Mouse (Mus musculus) CH12.LX (cell line): ENCODE results near the gene Lyg1. TPM values are rescaled to one million over a fixed set of nuclear protein-coding genes. Genes with fewer than 3 reads are reported as not detected.

Experiments
- DNase-seq: peaks from one replicate; pipeline ENCODE4 v3.0.0-alpha.2; 2013; ENCODE audit errors: extremely low read depth
- H3K27ac ChIP-seq: 2 replicates; pipeline ENCODE4 v1.5.1; 2012; ENCODE audit warnings: low read depth, mild to moderate bottlenecking, control low read depth, moderate library complexity; ENCODE audit not compliant: insufficient read depth
- H3K27me3 ChIP-seq: replicated peaks from 2 replicates; pipeline ENCODE3; 2012; ENCODE audit warnings: inconsistent platforms
- H3K36me3 ChIP-seq, 2 experiments: replicated peaks in 1 of 2; 2 replicates each; pipeline versions ENCODE3 to v1.6.1; 2012; ENCODE audit warnings: inconsistent platforms in 1 of 2, low read length in 1 of 2, mild to moderate bottlenecking in 1 of 2, mixed read lengths in 1 of 2, moderate library complexity in 1 of 2; ENCODE audit not compliant: control insufficient read depth in 1 of 2, insufficient read depth in 1 of 2
- H3K4me1 ChIP-seq, 2 experiments: 2 replicates each; pipeline ENCODE4 v1.6.1; 2012; ENCODE audit warnings: inconsistent platforms in 1 of 2, moderate library complexity in 1 of 2; ENCODE audit not compliant: insufficient read depth in 2 of 2, control insufficient read depth in 1 of 2
- H3K4me2 ChIP-seq: 2 replicates; pipeline ENCODE4 v1.6.1; 2012; ENCODE audit warnings: low read depth, mild to moderate bottlenecking, control low read depth; ENCODE audit not compliant: poor library complexity, insufficient read depth, severe bottlenecking
- H3K4me3 ChIP-seq, 3 experiments: fragments of 150-350 bp in 1 of 3; sonication (generic) in 1 of 3; replicated peaks in 1 of 3; 2 replicates each; pipeline versions ENCODE3 to v1.5.1; 2011 to 2012; ENCODE audit warnings: low read depth in 2 of 3, low read length in 2 of 3, mild to moderate bottlenecking in 2 of 3, moderate library complexity in 2 of 3, control low read depth in 1 of 3, improper control_type of control experiment in 1 of 3, inconsistent platforms in 1 of 3, mixed read lengths in 1 of 3; ENCODE audit not compliant: poor library complexity in 1 of 3
- H3K79me2 ChIP-seq: replicated peaks from 2 replicates; pipeline ENCODE4 v1.6.1; 2012; ENCODE audit warnings: mild to moderate bottlenecking, moderate library complexity; ENCODE audit not compliant: control insufficient read depth, poor library complexity, insufficient read depth, severe bottlenecking; ENCODE audit errors: extremely low read depth
- H3K9ac ChIP-seq: 2 replicates; pipeline ENCODE4 v1.6.1; 2012; ENCODE audit warnings: low read depth, mild to moderate bottlenecking, control low read depth, moderate library complexity; ENCODE audit not compliant: insufficient read depth
- H3K9me3 ChIP-seq: replicated peaks from 2 replicates; pipeline ENCODE3; 2012; ENCODE audit warnings: low read length, inconsistent platforms, mixed read lengths
- CHD1 ChIP-seq: IDR thresholded peaks from 2 replicates; pipeline ENCODE4 v1.6.1; 2012; ENCODE audit warnings: low read depth, low read length, improper control_type of control experiment, inconsistent platforms
- CHD2 ChIP-seq: IDR thresholded peaks from 2 replicates; pipeline ENCODE4 v1.6.1; 2011; ENCODE audit warnings: low read length, improper control_type of control experiment
- CTCF ChIP-seq, 2 experiments: IDR thresholded peaks in 1 of 2; conservative IDR thresholded peaks in 1 of 2; 2 replicates each; pipeline ENCODE4 v1.5.1; 2011 to 2012; ENCODE audit warnings: low read depth in 2 of 2, low read length in 2 of 2, improper control_type of control experiment in 1 of 2, inconsistent platforms in 1 of 2, mild to moderate bottlenecking in 1 of 2, moderate library complexity in 1 of 2
- E2F4 ChIP-seq: IDR thresholded peaks from 2 replicates; pipeline ENCODE4 v1.6.1; 2011; ENCODE audit warnings: low read depth, low read length, improper control_type of control experiment; ENCODE audit not compliant: insufficient replicate concordance
- ELF1 ChIP-seq: IDR thresholded peaks from 2 replicates; pipeline ENCODE4 v1.6.1; 2014; ENCODE audit warnings: low read depth, mild to moderate bottlenecking, inconsistent platforms, low read length, improper control_type of control experiment
- GABPA ChIP-seq: IDR thresholded peaks from 2 replicates; pipeline ENCODE4 v1.6.1; 2012; ENCODE audit warnings: low read depth, low read length, improper control_type of control experiment, inconsistent platforms; ENCODE audit not compliant: insufficient replicate concordance
- HCFC1 ChIP-seq: IDR thresholded peaks from 2 replicates; pipeline ENCODE4 v1.6.1; 2012; ENCODE audit warnings: low read depth, mild to moderate bottlenecking, inconsistent platforms, low read length, improper control_type of control experiment
- JUND ChIP-seq: conservative IDR thresholded peaks from 2 replicates; pipeline ENCODE4 v1.6.1; 2011; ENCODE audit warnings: low read depth, low read length, improper control_type of control experiment
- MAFK ChIP-seq: IDR thresholded peaks from 2 replicates; pipeline ENCODE4 v1.6.1; 2011; ENCODE audit warnings: low read length, improper control_type of control experiment; ENCODE audit not compliant: insufficient replicate concordance
- MAX ChIP-seq: IDR thresholded peaks from 2 replicates; pipeline ENCODE4 v1.6.1; 2011; ENCODE audit warnings: low read length, improper control_type of control experiment
- MEF2A ChIP-seq: IDR thresholded peaks from 2 replicates; pipeline ENCODE4 v1.6.1; 2014; ENCODE audit warnings: low read depth, mild to moderate bottlenecking, inconsistent platforms, low read length, improper control_type of control experiment, borderline replicate concordance
- MXI1 ChIP-seq: IDR thresholded peaks from 2 replicates; pipeline ENCODE4 v1.6.1; 2011; ENCODE audit warnings: mild to moderate bottlenecking, low read depth, low read length, improper control_type of control experiment
- POLR2AphosphoS2 ChIP-seq: IDR thresholded peaks from 2 replicates; pipeline ENCODE4 v1.6.1; 2011; ENCODE audit warnings: low read depth, low read length, improper control_type of control experiment
- RAD21 ChIP-seq: IDR thresholded peaks from 2 replicates; pipeline ENCODE4 v1.6.1; 2011; ENCODE audit warnings: low read depth, mild to moderate bottlenecking, low read length, improper control_type of control experiment, moderate library complexity
- SIN3A ChIP-seq: IDR thresholded peaks from 2 replicates; pipeline ENCODE4 v1.6.1; 2012; ENCODE audit warnings: low read length, improper control_type of control experiment, inconsistent platforms
- TBP ChIP-seq: conservative IDR thresholded peaks from 2 replicates; pipeline ENCODE4 v1.6.1; 2011; ENCODE audit warnings: low read depth, low read length, improper control_type of control experiment
- TCF12 ChIP-seq: IDR thresholded peaks from 2 replicates; pipeline ENCODE4 v1.6.1; 2014; ENCODE audit warnings: low read depth, mild to moderate bottlenecking, inconsistent platforms, low read length, improper control_type of control experiment
- USF1 ChIP-seq: IDR thresholded peaks from 2 replicates; pipeline ENCODE4 v1.6.1; 2014; ENCODE audit warnings: low read depth, mild to moderate bottlenecking, inconsistent platforms, low read length, improper control_type of control experiment
- ZKSCAN1 ChIP-seq: IDR thresholded peaks from 2 replicates; pipeline ENCODE4 v1.6.1; 2012; ENCODE audit warnings: low read depth, inconsistent platforms, low read length, improper control_type of control experiment, borderline replicate concordance
- ZNF384 ChIP-seq: IDR thresholded peaks from 2 replicates; pipeline ENCODE4 v1.6.1; 2012; ENCODE audit warnings: low read depth, low read length, improper control_type of control experiment, inconsistent platforms
- dilution Hi-C: fragments of 300-500 bp; cut with MboI; formaldehyde crosslinking; loops from 2 replicates; pipeline ENCODE4 v1.14.3; 2020; ENCODE audit warnings: low sequenced_read_pairs; ENCODE audit not compliant: extremely low pct_unique_long_range_greater_than_20kb, extremely low pct_ligation_motif_present
- in situ Hi-C: fragments of 300-500 bp; cut with MboI; formaldehyde crosslinking; loops from 3 replicates; pipeline ENCODE4 v1.14.3; 2019; ENCODE audit warnings: low sequenced_read_pairs, low pct_ligation_motif_present, low pct_unique_long_range_greater_than_20kb, mixed read lengths
- polyA plus RNA-seq: library from polyadenylated mRNA; unstranded; fragments of >175 nt; gene quantifications from 2 replicates; pipeline ENCODE4 v1.2.1, GENCODE M21; 2012; ENCODE audit warnings: low read depth; ENCODE audit not compliant: insufficient read length
- total RNA-seq, 2 experiments: library from RNA; depleted of rRNA; stranded (reverse); fragments of 300-350 nt in 1 of 2; fragments of >200 nt in 1 of 2; gene quantifications; 2 replicates each; pipeline ENCODE4 v1.2.3; 2012 to 2014

Gene Lyg1
- total RNA-seq (2012; rRNA removed) (not detected in 2 replicates), total RNA-seq (2014; rRNA removed) (not detected in 2 replicates), polyA plus RNA-seq (not detected in 2 replicates)

GRCm38 (mm10) chr1:37957659-37958058 is at the start of gene Lyg1:
Lyg1 (minus strand) TSS chr1:37957759.
- no peak for TF ChIP-seq CTCF (conservative IDR thresholded peaks at IDR 0.05 in 1 of 2, IDR thresholded peaks at IDR 0.05 in 1 of 2; ENCODE audit: low read depth in 2 of 2, low read length in 2 of 2)
- peak; percentile 46; the same call in 1 of the 2 replicates for TF ChIP-seq MAFK
- no peak within 1 kb of the TSS for H3K27ac ChIP-seq
- no peak within 1 kb of the TSS for H3K4me3 ChIP-seq
- H3K4me1 ChIP-seq, result no peaks in the 10 kb centered on the region
- H3K9me3 ChIP-seq, result peaks cover 2% of the 10 kb centered on the region
- H3K36me3 ChIP-seq, result no peaks in the 10 kb centered on the region
- in situ Hi-C loops, result no loop called here
- no peak within 1 kb of the TSS for H3K9ac ChIP-seq
- no peak for DNase-seq
- dilution Hi-C loops, result no loop called here
- peaks cover 3% of the 10 kb centered on the region for H3K27me3 ChIP-seq
- no peaks in the 10 kb centered on the region for H3K79me2 ChIP-seq
- no peak within 1 kb of the TSS for H3K4me2 ChIP-seq

GRCm38 (mm10) chr1:38006741-38007140 is 49.2 kb upstream of the Lyg1 start:
- H3K9ac ChIP-seq, result no peak overlapping the region
- peaks cover 78% of the 10 kb centered on the region for H3K79me2 ChIP-seq
- H3K9me3 ChIP-seq, result no peaks in the 10 kb centered on the region
- H3K27ac ChIP-seq, result no peak overlapping the region
- H3K4me2 ChIP-seq, result no peak overlapping the region
- in situ Hi-C loops, result loop anchor here (10.0 kb wide), 1 partner anchor 118 kb away; the partner anchor contains the start of gene Rev1
- TF ChIP-seq CHD1 (no peak), ZKSCAN1 (no peak)
- DNase-seq, result no peak
- H3K4me3 ChIP-seq, result no peak overlapping the region
- peaks cover 10 to 57% of the 10 kb centered on the region in 2 experiments; a peak in 3 of 4 replicates for H3K4me1 ChIP-seq
- dilution Hi-C loops, result no loop called here
- peaks cover 0 to 23% of the 10 kb centered on the region in 2 experiments for H3K36me3 ChIP-seq
- H3K27me3 ChIP-seq, result no peaks in the 10 kb centered on the region

GRCm38 (mm10) chr1:38003046-38003445 is 45.5 kb upstream of the Lyg1 start:
- dilution Hi-C loops, result no loop called here
- H3K36me3 ChIP-seq, result peaks cover 0 to 25% of the 10 kb centered on the region in 2 experiments
- DNase-seq, result no peak
- TF ChIP-seq MEF2A, result no peak
- TF ChIP-seq CHD2, result no peak
- TF ChIP-seq MAX, result no peak
- TF ChIP-seq MXI1, result no peak
- no peak for TF ChIP-seq USF1
- no peak for TF ChIP-seq SIN3A
- TF ChIP-seq RAD21, result no peak
- no peak for TF ChIP-seq TBP
- no peak for TF ChIP-seq POLR2AphosphoS2
- TF ChIP-seq ELF1, result no peak
- TF ChIP-seq E2F4, result no peak
- no peak for TF ChIP-seq TCF12
- no peak for TF ChIP-seq MAFK
- TF ChIP-seq CTCF (conservative IDR thresholded peaks at IDR 0.05 in 1 of 2, IDR thresholded peaks at IDR 0.05 in 1 of 2; ENCODE audit: low read depth in 2 of 2, low read length in 2 of 2), result no peak
- TF ChIP-seq GABPA, result no peak
- no peak for TF ChIP-seq HCFC1
- no peak for TF ChIP-seq ZNF384
- TF ChIP-seq JUND, result no peak
- H3K27me3 ChIP-seq, result no peaks in the 10 kb centered on the region
- H3K9ac ChIP-seq, result no peak overlapping the region
- no peak overlapping the region for H3K27ac ChIP-seq
- H3K4me3 ChIP-seq, result no peak overlapping the region
- in situ Hi-C loops, result loop anchor here (10.0 kb wide), 1 partner anchor 122 kb away; the partner anchor contains the start of gene Rev1
- no peak overlapping the region for H3K4me2 ChIP-seq
- H3K4me1 ChIP-seq, result peaks cover 6 to 38% of the 10 kb centered on the region in 2 experiments; a peak in 3 of 4 replicates
- peaks cover 87% of the 10 kb centered on the region for H3K79me2 ChIP-seq
- H3K9me3 ChIP-seq, result no peaks in the 10 kb centered on the region
